Comparison of ENCODE assay signal across 13 mouse cellular contexts in genomic region chr1:192179877-192180276, GRCm38 (mm10).
"Had no signal": no experiment of that assay in that cellular context is flagged by ENCODE, and none has a peak within 500 bp of the region (broad histone marks: within the 10 kb centered on the region; RNA-seq: fewer than 3 reads in every experiment).

No protein-coding gene starts in this region.

- H3K4me2 ChIP-seq: kidney, embryonic 15.5 days; lung, embryonic 15.5 days; midbrain, embryonic 12.5 days; neural tube, embryonic 13.5 days; stomach, embryonic 15.5 days had no signal

- DNase-seq: kidney, adult 2 months; kidney, postnatal 25 days; retina, postnatal 1 day; thymus, adult 2 months; thymus, postnatal 25 days had no signal

- ATAC-seq: midbrain, embryonic 16.5 days had no signal

- H3K27me3 ChIP-seq: kidney, embryonic 15.5 days; lung, embryonic 15.5 days; midbrain, embryonic 12.5 days; neural tube, embryonic 13.5 days; stomach, embryonic 15.5 days had no signal

- H3K36me3 ChIP-seq: kidney, embryonic 15.5 days; limb, embryonic 10.5 days; lung, embryonic 15.5 days; midbrain, embryonic 12.5 days; neural tube, embryonic 13.5 days; stomach, embryonic 15.5 days had no signal

- H3K9ac ChIP-seq: kidney, embryonic 15.5 days; lung, embryonic 15.5 days; midbrain, embryonic 12.5 days; neural tube, embryonic 13.5 days; stomach, embryonic 15.5 days had no signal

- H3K4me3 ChIP-seq: kidney, embryonic 15.5 days; left cerebral cortex, adult 2 months; limb, embryonic 10.5 days; lung, embryonic 15.5 days; midbrain, embryonic 12.5 days; neural tube, embryonic 13.5 days; stomach, embryonic 15.5 days had no signal

- H3K4me1 ChIP-seq: kidney, embryonic 15.5 days; limb, embryonic 10.5 days; lung, embryonic 15.5 days; midbrain, embryonic 12.5 days; neural tube, embryonic 13.5 days; stomach, embryonic 15.5 days had no signal

- H3K9me3 ChIP-seq: kidney, embryonic 15.5 days; limb, embryonic 10.5 days; lung, embryonic 15.5 days; midbrain, embryonic 12.5 days; neural tube, embryonic 13.5 days; stomach, embryonic 15.5 days had no signal

- H3K27ac ChIP-seq: kidney, embryonic 15.5 days; left cerebral cortex, adult 2 months; limb, embryonic 10.5 days; lung, embryonic 15.5 days; midbrain, embryonic 12.5 days; neural tube, embryonic 13.5 days; stomach, embryonic 15.5 days had no signal
